ENCODE assay signal across 10 mouse cellular contexts in genomic region chr8:94785247-94785985, GRCm38 (mm10). TPM values are rescaled to one million over a fixed set of nuclear protein-coding genes. Genes with fewer than 3 reads are reported as not detected.
DNase-seq lines count a peak whose midpoint lies in the region; ATAC-seq and TF ChIP-seq lines count a peak whose summit lies in the region.
"Had no signal": no experiment of that assay in that cellular context is flagged by ENCODE, and none has a peak within 500 bp of the region (broad histone marks: within the 10 kb centered on the region; RNA-seq: fewer than 3 reads in every experiment).

No protein-coding gene starts in this region.

- no peaks in the 10 kb centered on the region for H3K36me3 ChIP-seq in kidney, embryonic 14.5 days (ENCODE audit: control insufficient read depth, insufficient read depth, low read length)
- no peaks in the 10 kb centered on the region for H3K36me3 ChIP-seq in spleen, adult 2 months (ENCODE audit: control insufficient read depth, insufficient read depth, low read length)
- H3K36me3 ChIP-seq in hindbrain, embryonic 11.5 days (ENCODE audit: control insufficient read depth, insufficient read depth, low read length): no peaks in the 10 kb centered on the region
- H3K36me3 ChIP-seq: embryonic facial prominence, embryonic 15.5 days had no signal

- no peak overlapping the region for H3K9ac ChIP-seq in kidney, embryonic 14.5 days (ENCODE audit: low read depth, low read length)
- H3K9ac ChIP-seq in hindbrain, embryonic 11.5 days (ENCODE audit: low read depth, low read length): no peak overlapping the region
- H3K9ac ChIP-seq: embryonic facial prominence, embryonic 15.5 days had no signal

- no peak for TF ChIP-seq POLR2A in embryonic fibroblast, embryonic 13.5 days (IDR thresholded peaks at IDR 0.05; ENCODE audit: low read depth, low read length)
- TF ChIP-seq POLR2A in spleen, adult 2 months (IDR thresholded peaks at IDR 0.05; ENCODE audit: low read depth, low read length): no peak

- no peaks in the 10 kb centered on the region for H3K9me3 ChIP-seq in kidney, embryonic 14.5 days (ENCODE audit: control insufficient read depth, low read length)
- H3K9me3 ChIP-seq in hindbrain, embryonic 11.5 days (ENCODE audit: control insufficient read depth, low read length): no peaks in the 10 kb centered on the region
- H3K9me3 ChIP-seq: embryonic facial prominence, embryonic 15.5 days had no signal

- peak; percentile 65; the same call in 1 of the 2 replicates for TF ChIP-seq CTCF in embryonic fibroblast, embryonic 13.5 days (IDR thresholded peaks at IDR 0.05; ENCODE audit: borderline replicate concordance, insufficient read depth, low read length)
- TF ChIP-seq CTCF in spleen, adult 2 months (IDR thresholded peaks at IDR 0.05; ENCODE audit: extremely low read depth, insufficient read depth, insufficient read length, insufficient replicate concordance): peak; percentile 33; the same call in 1 of the 2 replicates

- no peaks in the 10 kb centered on the region for H3K27me3 ChIP-seq in kidney, embryonic 14.5 days (ENCODE audit: control insufficient read depth, insufficient read depth, low read length)
- H3K27me3 ChIP-seq in spleen, adult 2 months (ENCODE audit: control insufficient read depth, insufficient read depth, low read length): no peaks in the 10 kb centered on the region
- H3K27me3 ChIP-seq in hindbrain, embryonic 11.5 days (ENCODE audit: control insufficient read depth, insufficient read depth, low read length): no peaks in the 10 kb centered on the region
- H3K27me3 ChIP-seq: embryonic facial prominence, embryonic 15.5 days had no signal

- H3K4me1 ChIP-seq in kidney, embryonic 14.5 days (ENCODE audit: control insufficient read depth, insufficient read depth, low read length): peaks cover 8% of the 10 kb centered on the region
- peaks cover 23% of the 10 kb centered on the region for H3K4me1 ChIP-seq in embryonic fibroblast, embryonic 13.5 days (ENCODE audit: control insufficient read depth, insufficient read depth, low read length)
- H3K4me1 ChIP-seq in spleen, adult 2 months (ENCODE audit: control insufficient read depth, insufficient read depth, insufficient read length): no peaks in the 10 kb centered on the region
- no peaks in the 10 kb centered on the region for H3K4me1 ChIP-seq in hindbrain, embryonic 11.5 days (replicated peaks; ENCODE audit: control insufficient read depth, insufficient read depth, low read length)

- WGBS in kidney, embryonic 14.5 days: 69% methylated on average over 12 of the region's 12 CpGs
- 58% methylated on average over 12 of the region's 12 CpGs for WGBS in spleen, adult 2 months
- WGBS in hindbrain, embryonic 11.5 days: 70% methylated on average over 12 of the region's 12 CpGs

- H3K4me3 ChIP-seq in kidney, embryonic 14.5 days (ENCODE audit: low read length): no peak overlapping the region
- no peak overlapping the region for H3K4me3 ChIP-seq in embryonic fibroblast, embryonic 13.5 days (ENCODE audit: insufficient read depth, low read length)
- H3K4me3 ChIP-seq in spleen, adult 2 months (ENCODE audit: extremely low read depth, insufficient read depth, insufficient read length): no peak overlapping the region
- H3K4me3 ChIP-seq in hindbrain, embryonic 11.5 days (ENCODE audit: low read depth, low read length): no peak overlapping the region
- H3K4me3 ChIP-seq: embryonic facial prominence, embryonic 15.5 days had no signal

- H3K27ac ChIP-seq in kidney, embryonic 14.5 days (ENCODE audit: low read depth, low read length): no peak overlapping the region
- H3K27ac ChIP-seq in embryonic fibroblast, embryonic 13.5 days (ENCODE audit: insufficient read depth, low read length): no peak overlapping the region
- no peak overlapping the region for H3K27ac ChIP-seq in spleen, adult 2 months (ENCODE audit: insufficient read depth, low read length)
- H3K27ac ChIP-seq in hindbrain, embryonic 11.5 days (ENCODE audit: low read depth, low read length): no peak overlapping the region
- H3K27ac ChIP-seq: embryonic facial prominence, embryonic 15.5 days had no signal

- no peak overlapping the region for H3K4me2 ChIP-seq in kidney, embryonic 14.5 days (replicated peaks; ENCODE audit: low read depth, low read length)
- H3K4me2 ChIP-seq in hindbrain, embryonic 11.5 days (replicated peaks; ENCODE audit: low read depth, low read length): no peak overlapping the region
- H3K4me2 ChIP-seq: embryonic facial prominence, embryonic 15.5 days had no signal

- DNase-seq in kidney, adult 18-20 months: peak; percentile 78
- peak; percentile 66 for DNase-seq in MN1 (ENCODE audit: low spot score)
- DNase-seq in kidney, postnatal 4 days: peak; percentile 43 to 62
- peak; percentile 19 to 32 for DNase-seq in spleen, adult 2 months (ENCODE audit: low read depth in 1 of 2, low spot score in 2 of 2)
- no peak for DNase-seq in layer of hippocampus, adult 11-12 months (ENCODE audit: low spot score)
- DNase-seq in hindbrain, embryonic 11.5 days (ENCODE audit: low spot score): no peak

- no peak for ATAC-seq in kidney, embryonic 14.5 days (ENCODE audit: low FRiP score, low TSS enrichment)
- ATAC-seq in hindbrain, embryonic 11.5 days (ENCODE audit: low FRiP score): no peak

RNA-seq across cellular contexts. Expression of gene Cx3cl1, which starts 13.6 kb away (rescaled TPM):
- 4.2 and 7.4 TPM in 2 replicates for polyA plus RNA-seq in kidney, embryonic 14.5 days (2014; fragmentation: Nextera tagmentation; extraction: Ambion mirVana)
- 30.9 and 34.7 TPM in 2 replicates for polyA plus RNA-seq in embryonic fibroblast, embryonic 13.5 days (2011; ENCODE audit: insufficient read length, low read depth, missing spikeins)
- polyA plus RNA-seq in spleen, adult 2 months (2012; rRNA removed): 3.0 and 3.1 TPM in 2 replicates
- polyA plus RNA-seq in hindbrain, embryonic 11.5 days (2014; fragmentation: Nextera tagmentation; extraction: Ambion mirVana): 9.9 and 10.9 TPM in 2 replicates

RNA-seq across cellular contexts. Expression of gene Ccl17, which starts 24.8 kb away (rescaled TPM):
- not detected in 2 replicates for polyA plus RNA-seq in kidney, embryonic 14.5 days (2014; fragmentation: Nextera tagmentation; extraction: Ambion mirVana)
- not detected in 2 replicates for polyA plus RNA-seq in embryonic fibroblast, embryonic 13.5 days (2011; ENCODE audit: insufficient read length, low read depth, missing spikeins)
- not detected in 2 replicates for polyA plus RNA-seq in spleen, adult 2 months (2012; rRNA removed)
- not detected in 2 replicates for polyA plus RNA-seq in hindbrain, embryonic 11.5 days (2014; fragmentation: Nextera tagmentation; extraction: Ambion mirVana)
- polyA plus RNA-seq: embryonic facial prominence, embryonic 15.5 days; neural tube, embryonic 11.5 days had no signal

RNA-seq across cellular contexts. Expression of gene Ccl22, which starts 40.0 kb away (rescaled TPM):
- not detected in 2 replicates for polyA plus RNA-seq in kidney, embryonic 14.5 days (2014; fragmentation: Nextera tagmentation; extraction: Ambion mirVana)
- polyA plus RNA-seq in embryonic fibroblast, embryonic 13.5 days (2011; ENCODE audit: insufficient read length, low read depth, missing spikeins): not detected in 2 replicates
- polyA plus RNA-seq in spleen, adult 2 months (2012; rRNA removed): 5.8 and 7.9 TPM in 2 replicates
- not detected in 2 replicates for polyA plus RNA-seq in hindbrain, embryonic 11.5 days (2014; fragmentation: Nextera tagmentation; extraction: Ambion mirVana)
- polyA plus RNA-seq: embryonic facial prominence, embryonic 15.5 days; neural tube, embryonic 11.5 days had no signal

RNA-seq across cellular contexts. Expression of gene Coq9, which starts 52.7 kb away (rescaled TPM):
- 59.8 and 71.9 TPM in 2 replicates for polyA plus RNA-seq in kidney, embryonic 14.5 days (2014; fragmentation: Nextera tagmentation; extraction: Ambion mirVana)
- 46.5 and 48.9 TPM in 2 replicates for polyA plus RNA-seq in embryonic fibroblast, embryonic 13.5 days (2011; ENCODE audit: insufficient read length, low read depth, missing spikeins)
- polyA plus RNA-seq in spleen, adult 2 months (2012; rRNA removed): 70.8 and 109 TPM in 2 replicates
- 52.3 and 55.0 TPM in 2 replicates for polyA plus RNA-seq in hindbrain, embryonic 11.5 days (2014; fragmentation: Nextera tagmentation; extraction: Ambion mirVana)

RNA-seq across cellular contexts. Expression of gene Ciapin1, which starts 52.7 kb away (rescaled TPM):
- 101 and 102 TPM in 2 replicates for polyA plus RNA-seq in kidney, embryonic 14.5 days (2014; fragmentation: Nextera tagmentation; extraction: Ambion mirVana)
- 27.6 and 35.3 TPM in 2 replicates for polyA plus RNA-seq in embryonic fibroblast, embryonic 13.5 days (2011; ENCODE audit: insufficient read length, low read depth, missing spikeins)
- 27.1 and 32.8 TPM in 2 replicates for polyA plus RNA-seq in spleen, adult 2 months (2012; rRNA removed)
- polyA plus RNA-seq in hindbrain, embryonic 11.5 days (2014; fragmentation: Nextera tagmentation; extraction: Ambion mirVana): 124 and 145 TPM in 2 replicates

Comparison
In these comparisons a context has a peak if more than half of its experiments do, and no peak if none do; other contexts are left out.
1. DNase-seq: peak in kidney, adult 18-20 months (single experiment), MN1 (single experiment), kidney, postnatal 4 days (2 of 2) and spleen, adult 2 months (2 of 2); none in layer of hippocampus, adult 11-12 months (single experiment) and hindbrain, embryonic 11.5 days (single experiment).